Mouse (Mus musculus) brown adipose tissue, adult 24 weeks (tissue): ENCODE data around the gene Trappc3. TPM values are rescaled to one million over a fixed set of nuclear protein-coding genes. Genes with fewer than 3 reads are reported as not detected.

ENCODE experiments used
- H3K27ac ChIP-seq: fragments of 200-500 bp; replicated peaks from 2 replicates; pipeline ENCODE4 v1.5.1; 2012; ENCODE audit warnings: low read depth, mild to moderate bottlenecking, low read length
- H3K4me1 ChIP-seq: fragments of 200-500 bp; 2 replicates; pipeline ENCODE4 v1.6.1; 2012; ENCODE audit warnings: low read length, mixed read lengths; ENCODE audit not compliant: control insufficient read depth, insufficient read depth, insufficient read length
- H3K4me3 ChIP-seq: fragments of 200-500 bp; 2 replicates; pipeline ENCODE4 v1.5.1; 2012; ENCODE audit warnings: low read depth, mild to moderate bottlenecking, low read length, moderate library complexity; ENCODE audit not compliant: insufficient read depth
- polyA plus RNA-seq: library from polyadenylated mRNA; stranded (reverse); fragments of >200 nt; gene quantifications from 2 replicates; pipeline ENCODE4 v1.2.4, GENCODE M21; 2012; ENCODE audit not compliant: missing spikeins, insufficient read depth, insufficient read length

Gene Trappc3
- polyA plus RNA-seq, 1 experiment, result 73.3 TPM

DNA sequence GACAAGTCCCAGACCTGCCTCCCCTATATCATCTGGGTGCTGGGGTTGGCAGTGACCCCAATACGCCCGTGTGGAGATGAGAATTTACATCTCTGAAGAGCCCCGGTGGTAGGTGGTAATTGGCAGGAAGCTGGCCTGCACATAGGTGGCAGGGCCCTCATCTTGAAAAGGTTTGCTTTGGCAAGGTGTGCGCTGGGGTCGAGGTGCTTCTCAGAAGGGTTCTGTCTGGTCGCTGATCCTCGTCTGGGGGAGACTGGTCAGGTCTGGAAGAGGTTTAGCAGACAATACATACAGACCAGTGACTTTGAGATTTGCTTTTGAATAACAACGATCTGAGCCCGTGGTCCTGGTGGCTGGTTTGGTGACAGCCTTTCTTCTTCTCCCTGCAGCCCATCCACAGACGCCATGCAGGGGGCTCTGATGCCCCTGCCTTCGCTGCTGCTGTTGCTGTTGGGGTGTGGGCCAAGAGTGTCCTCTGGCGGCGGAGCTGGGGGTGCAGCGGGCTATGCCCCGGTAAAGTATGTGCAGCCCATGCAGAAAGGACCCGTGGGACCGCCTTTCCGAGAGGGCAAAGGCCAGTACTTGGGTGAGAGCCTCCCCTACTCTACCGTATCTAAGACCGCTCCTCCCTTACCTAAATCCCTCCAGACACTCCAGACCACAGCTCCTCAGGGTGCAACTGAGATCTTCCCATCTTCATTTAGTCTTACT lies 47.2 kb downstream of the Trappc3 start:
- H3K27ac ChIP-seq, result no peak overlapping the region
- no peak overlapping the region for H3K4me3 ChIP-seq
- no peaks in the 10 kb centered on the region for H3K4me1 ChIP-seq

DNA sequence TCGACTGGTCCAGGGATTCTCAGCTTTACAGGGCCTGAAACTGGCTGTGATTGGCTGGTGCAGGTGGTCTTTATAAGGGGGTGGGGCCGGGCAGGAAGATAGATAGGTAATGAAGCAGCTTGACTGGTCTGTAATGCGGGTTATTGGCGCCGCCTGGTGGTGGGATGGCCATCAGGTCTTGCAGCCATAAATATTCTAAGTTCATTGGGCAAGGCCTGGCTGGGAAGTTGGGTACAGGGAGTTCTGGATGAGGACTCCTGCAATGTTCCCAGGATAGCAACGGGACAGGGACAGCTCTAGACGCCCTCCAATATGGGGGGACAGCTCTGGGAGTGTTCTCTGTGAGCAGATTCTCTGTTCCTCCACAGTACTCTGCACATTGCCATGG lies 47.8 kb downstream of the Trappc3 start:
- no peak overlapping the region for H3K27ac ChIP-seq
- no peak overlapping the region for H3K4me3 ChIP-seq
- H3K4me1 ChIP-seq, result no peaks in the 10 kb centered on the region

DNA sequence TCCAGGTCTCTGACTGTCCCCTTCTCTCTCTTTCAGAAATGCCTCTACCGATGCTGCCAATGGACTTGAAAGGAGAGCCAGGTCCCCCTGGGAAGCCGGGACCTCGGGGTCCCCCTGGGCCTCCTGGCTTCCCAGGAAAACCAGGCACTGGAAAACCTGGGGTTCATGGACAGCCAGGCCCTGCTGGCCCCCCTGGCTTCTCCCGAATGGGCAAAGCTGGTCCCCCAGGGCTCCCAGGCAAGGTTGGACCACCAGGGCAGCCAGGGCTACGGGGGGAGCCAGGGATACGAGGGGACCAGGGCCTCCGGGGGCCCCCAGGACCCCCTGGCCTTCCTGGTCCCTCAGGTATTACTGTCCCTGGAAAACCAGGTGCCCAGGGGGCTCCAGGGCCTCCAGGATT lies 48.2 kb downstream of the Trappc3 start:
- H3K4me1 ChIP-seq, result no peaks in the 10 kb centered on the region
- H3K4me3 ChIP-seq, result no peak overlapping the region
- no peak overlapping the region for H3K27ac ChIP-seq

DNA sequence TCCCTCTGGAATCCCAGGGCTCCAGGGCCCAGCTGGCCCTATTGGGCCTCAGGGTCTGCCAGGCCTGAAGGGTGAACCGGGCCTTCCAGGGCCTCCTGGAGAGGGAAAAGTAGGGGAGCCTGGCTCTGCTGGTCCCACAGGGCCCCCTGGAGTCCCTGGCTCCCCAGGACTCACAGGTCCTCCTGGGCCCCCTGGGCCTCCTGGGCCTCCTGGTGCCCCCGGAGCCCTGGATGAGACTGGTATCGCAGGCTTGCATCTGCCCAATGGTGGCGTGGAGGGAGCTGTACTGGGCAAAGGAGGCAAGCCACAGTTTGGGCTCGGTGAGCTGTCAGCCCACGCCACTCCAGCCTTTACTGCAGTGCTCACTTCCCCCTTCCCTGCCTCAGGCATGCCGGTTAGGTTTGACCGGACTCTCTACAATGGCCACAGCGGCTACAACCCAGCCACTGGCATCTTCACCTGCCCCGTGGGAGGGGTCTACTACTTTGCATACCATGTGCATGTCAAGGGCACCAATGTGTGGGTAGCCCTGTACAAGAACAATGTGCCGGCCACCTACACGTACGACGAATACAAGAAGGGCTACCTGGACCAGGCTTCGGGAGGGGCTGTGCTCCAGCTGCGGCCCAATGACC lies 49.6 kb downstream of the Trappc3 start:
- no peak overlapping the region for H3K4me3 ChIP-seq
- no peak overlapping the region for H3K27ac ChIP-seq
- H3K4me1 ChIP-seq, result peaks cover 5% of the 10 kb centered on the region; the same call in 1 of the 2 replicates

DNA sequence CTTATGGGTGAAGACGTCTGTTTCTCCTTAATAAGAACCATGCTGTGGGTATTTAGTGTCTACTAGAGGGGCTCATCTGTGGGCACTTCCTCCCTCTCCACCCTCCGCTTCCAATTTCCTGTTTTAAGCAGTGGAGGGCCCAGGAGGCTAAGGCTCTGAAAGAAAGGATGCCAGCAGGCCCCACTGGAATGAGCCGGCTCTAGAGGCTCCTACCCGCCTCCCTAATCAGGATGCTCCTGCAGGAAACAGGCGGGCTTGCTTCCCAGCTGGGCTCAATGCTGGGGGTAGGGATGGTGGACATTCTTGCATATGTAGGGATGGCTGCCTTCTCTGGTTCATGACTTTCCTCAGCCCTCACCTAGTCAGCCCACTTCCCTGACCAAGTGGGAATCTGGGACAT lies 51.1 kb downstream of the Trappc3 start:
- Histone ChIP-seq H3K27ac (no peak overlapping the region), H3K4me3 (no peak overlapping the region), H3K4me1 (peaks cover 5% of the 10 kb centered on the region; the same call in 1 of the 2 replicates)

DNA sequence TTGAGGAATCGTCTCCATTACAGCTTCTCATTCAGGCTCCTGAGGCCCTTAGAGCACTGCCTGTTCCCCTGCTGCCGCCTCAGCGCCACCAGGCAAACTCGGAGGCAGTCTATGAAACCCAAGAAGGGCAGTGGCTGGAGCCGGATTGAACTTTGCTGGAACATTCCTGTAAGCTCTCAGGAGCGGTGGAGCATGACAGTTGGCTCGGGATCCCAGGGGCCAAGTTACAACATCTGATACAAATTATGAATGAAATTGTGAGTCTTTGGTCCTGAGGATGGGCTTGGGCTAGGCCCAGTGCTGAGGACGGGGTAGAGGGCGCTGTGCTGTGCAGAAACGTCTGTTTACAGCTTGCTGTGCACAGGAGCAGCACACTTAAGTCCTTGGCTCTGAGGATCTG lies 52.3 kb downstream of the Trappc3 start:
- Histone ChIP-seq H3K4me3 (no peak overlapping the region), H3K27ac (no peak overlapping the region), H3K4me1 (peaks cover 5% of the 10 kb centered on the region; the same call in 1 of the 2 replicates)

DNA sequence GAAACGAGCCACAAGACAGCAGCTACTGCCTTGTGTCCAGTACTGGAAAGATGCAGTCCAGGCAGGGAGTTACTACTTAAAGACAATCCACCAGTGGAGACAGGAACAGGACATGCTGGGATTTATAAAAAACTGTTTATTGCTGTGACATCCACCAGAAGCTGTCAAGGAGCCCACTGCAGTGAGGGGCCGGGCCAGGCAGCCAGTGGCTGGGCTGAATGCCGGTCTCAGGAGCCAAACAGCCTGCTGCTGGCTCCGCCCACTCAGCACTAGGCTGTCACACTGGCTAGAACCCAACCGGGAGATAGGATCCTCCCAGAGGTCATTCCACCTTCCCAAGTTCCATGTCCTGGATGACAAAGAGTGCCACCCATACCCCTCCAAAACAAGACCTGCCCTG lies 53.8 kb downstream of the Trappc3 start:
- no peak overlapping the region for H3K4me3 ChIP-seq
- peaks cover 8% of the 10 kb centered on the region; the same call in 1 of the 2 replicates for H3K4me1 ChIP-seq
- no peak overlapping the region for H3K27ac ChIP-seq

DNA sequence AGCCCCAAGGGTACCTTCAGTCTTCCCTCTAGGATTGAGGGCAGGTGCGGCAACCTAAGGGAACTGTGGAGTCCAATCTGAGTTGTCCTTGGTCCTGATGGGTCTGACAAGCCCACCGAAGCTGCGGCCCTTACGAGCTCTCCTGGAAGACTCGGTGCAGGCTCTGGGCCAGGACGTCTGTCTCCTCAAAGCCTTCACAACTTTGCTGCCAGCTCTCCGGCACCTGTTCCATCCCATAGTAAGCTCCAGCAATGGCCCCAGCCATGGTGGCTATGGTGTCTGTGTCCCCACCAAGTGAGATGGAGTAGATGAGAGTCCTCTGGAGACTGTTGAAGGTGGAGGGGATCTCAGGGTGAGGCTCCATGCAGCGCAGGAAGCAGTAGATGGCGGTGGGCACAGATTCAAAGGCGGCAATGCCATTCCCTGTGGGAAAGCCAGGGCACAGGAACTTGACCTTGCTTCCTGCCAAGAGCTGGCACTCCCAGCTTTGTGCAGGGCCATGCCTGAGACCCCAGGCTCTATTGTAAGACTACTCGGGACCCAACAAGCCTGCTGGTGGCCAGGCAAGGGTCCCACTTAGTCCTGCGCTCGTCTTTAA lies 54.4 kb downstream of the Trappc3 start:
- Histone ChIP-seq H3K4me1 (peaks cover 8% of the 10 kb centered on the region; the same call in 1 of the 2 replicates), H3K4me3 (no peak overlapping the region), H3K27ac (no peak overlapping the region)

DNA sequence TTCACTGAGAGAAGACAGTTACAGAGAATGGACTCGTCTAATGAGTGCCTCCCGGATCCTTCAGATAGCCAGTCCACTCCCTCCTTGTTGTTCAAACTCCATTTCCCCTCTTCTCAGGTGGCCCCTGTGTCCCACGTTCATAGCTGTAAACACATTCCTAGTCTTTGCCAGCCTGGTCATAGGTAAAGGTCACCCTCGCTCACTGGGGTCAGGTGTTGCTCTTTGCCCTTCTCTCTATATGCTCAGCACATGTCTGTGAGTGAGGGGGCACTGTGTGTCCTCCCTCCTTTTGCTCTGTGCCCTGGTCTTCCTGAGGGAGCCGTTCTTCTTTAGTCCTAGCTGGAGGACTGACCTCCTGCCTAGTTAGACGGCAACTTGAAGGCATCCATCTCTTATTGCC lies 57.7 kb downstream of the Trappc3 start:
- Histone ChIP-seq H3K4me3 (no peak overlapping the region), H3K27ac (no peak overlapping the region), H3K4me1 (peaks cover 8% of the 10 kb centered on the region; the same call in 1 of the 2 replicates)

DNA sequence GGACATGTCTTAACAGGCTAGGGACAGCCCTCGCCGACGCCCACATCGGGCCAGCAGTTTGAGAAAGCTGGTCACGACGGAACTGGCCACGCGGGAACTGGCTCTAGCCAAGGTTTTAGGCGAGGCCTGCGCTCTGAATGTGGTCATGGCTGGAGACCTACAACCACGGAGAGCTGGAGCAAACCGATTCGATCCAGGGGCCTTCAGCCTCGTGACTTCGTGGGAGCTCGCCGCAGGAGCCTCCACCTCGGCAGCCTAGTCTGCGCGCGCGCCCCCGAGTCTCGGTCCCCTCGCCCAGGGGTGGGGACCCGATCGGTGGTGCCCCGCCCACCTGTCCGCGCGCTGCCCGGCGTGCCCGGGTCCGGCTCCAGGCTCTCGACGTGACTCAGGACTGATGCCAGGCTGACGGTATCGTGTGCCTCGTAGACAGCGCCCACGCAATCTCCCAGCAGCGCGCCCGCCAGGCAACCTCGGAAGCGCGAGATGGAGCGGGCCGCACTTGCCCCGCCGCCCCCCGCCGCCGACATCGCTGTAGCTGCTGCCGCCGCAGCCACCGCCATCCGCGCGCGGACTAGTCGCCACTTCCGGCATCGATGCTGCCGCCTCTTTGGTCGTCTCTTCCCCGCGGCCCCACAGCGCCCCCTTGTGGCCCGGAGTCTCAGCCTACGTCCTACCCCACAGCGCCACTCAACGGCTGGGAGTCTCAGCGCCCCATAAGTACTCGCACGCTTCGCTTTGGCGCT lies 59.2 kb downstream of the Trappc3 start, which contains the start of gene Adprhl2:
Adprhl2 (minus strand) TSS at position 593 of the 743 bp plus-strand sequence.
- peak within 1 kb of the TSS; percentile 54; the same call in 1 of the 2 replicates for H3K27ac ChIP-seq
- H3K4me1 ChIP-seq, result peaks cover 6% of the 10 kb centered on the region; the same call in 1 of the 2 replicates
- peak within 1 kb of the TSS; percentile 82 for H3K4me3 ChIP-seq

DNA sequence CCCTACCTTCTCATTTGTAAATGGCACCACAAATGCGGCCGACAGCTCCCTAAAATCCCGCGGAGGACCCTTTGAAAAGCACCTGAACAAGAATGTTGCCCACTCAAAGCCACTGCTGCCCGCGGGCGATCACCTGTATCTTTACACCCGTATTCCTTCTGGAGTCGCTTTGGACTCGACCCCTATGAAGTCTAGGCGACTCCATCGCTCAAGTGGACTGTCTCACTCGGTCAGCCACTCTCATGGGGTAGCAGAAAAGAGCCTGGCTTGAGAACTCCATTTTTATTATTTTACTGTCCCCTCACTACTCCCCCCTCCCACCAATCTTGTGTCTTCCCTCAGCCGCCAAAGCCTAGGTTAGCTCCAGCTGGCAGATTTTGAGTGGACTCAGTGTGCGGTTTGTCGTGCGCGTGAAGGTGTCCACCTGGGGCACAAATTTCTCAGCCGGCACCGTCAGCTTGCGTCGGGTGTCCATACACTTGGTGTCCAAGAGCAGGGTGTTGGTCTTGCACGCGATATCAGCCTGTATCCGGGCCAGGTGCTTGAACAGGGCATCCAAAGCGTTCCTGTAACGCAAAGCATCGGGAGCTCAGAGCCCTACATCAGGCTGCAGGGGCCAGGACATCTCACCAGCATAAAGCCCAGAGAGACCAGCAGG lies 59.9 kb downstream of the Trappc3 start:
- Histone ChIP-seq H3K27ac (no peak overlapping the region), H3K4me3 (peak overlapping the region; percentile 34; the same call in 1 of the 2 replicates), H3K4me1 (0 out of 2 replicates have a peak, but pooled peaks cover 3% of the 10 kb centered on the region)

DNA sequence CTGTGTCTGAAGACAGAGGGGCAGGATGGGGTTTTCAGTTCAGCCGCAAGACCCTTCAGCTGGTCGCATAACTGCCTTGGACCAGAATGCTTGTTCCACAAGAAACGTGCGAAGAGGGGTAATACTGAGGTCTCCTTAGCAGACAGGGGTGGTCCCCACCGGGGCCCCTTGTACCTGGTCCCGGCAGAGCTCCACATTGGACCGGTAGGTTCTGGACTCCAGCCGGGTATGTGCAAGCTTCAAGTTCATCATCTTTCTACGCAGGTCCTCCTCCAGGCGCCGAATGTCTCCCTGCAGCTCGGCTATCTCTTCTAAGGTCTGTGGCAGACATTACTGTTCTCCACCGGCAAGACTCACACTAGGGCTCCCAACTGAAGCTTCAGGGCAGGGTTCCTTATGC lies 60.5 kb downstream of the Trappc3 start:
- H3K4me3 ChIP-seq, result no peak overlapping the region
- no peak overlapping the region for H3K27ac ChIP-seq
- H3K4me1 ChIP-seq, result 0 out of 2 replicates have a peak, but pooled peaks cover 3% of the 10 kb centered on the region

DNA sequence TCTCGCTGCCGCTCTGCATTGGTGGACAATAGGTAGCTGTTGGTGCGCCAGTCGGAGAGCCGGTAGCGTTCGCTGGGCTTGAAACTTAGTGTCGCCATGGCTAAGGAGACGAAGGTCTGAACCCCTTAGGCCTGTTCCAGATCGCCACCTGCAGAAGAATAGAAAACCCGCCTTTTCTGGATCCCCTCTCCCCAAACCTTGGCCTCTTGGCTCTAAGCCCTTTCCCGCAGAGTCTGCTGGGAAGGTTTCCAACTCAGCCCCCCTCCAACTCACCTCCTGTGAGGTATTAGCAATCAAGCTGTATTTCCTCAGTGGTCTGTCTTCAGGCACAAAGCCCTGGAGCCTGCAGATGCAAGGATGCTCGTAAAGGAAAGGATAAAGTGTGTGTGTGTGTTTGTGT lies 62.7 kb downstream of the Trappc3 start:
- Histone ChIP-seq H3K4me1 (0 out of 2 replicates have a peak, but pooled peaks cover 2% of the 10 kb centered on the region), H3K27ac (no peak overlapping the region), H3K4me3 (no peak overlapping the region)

DNA sequence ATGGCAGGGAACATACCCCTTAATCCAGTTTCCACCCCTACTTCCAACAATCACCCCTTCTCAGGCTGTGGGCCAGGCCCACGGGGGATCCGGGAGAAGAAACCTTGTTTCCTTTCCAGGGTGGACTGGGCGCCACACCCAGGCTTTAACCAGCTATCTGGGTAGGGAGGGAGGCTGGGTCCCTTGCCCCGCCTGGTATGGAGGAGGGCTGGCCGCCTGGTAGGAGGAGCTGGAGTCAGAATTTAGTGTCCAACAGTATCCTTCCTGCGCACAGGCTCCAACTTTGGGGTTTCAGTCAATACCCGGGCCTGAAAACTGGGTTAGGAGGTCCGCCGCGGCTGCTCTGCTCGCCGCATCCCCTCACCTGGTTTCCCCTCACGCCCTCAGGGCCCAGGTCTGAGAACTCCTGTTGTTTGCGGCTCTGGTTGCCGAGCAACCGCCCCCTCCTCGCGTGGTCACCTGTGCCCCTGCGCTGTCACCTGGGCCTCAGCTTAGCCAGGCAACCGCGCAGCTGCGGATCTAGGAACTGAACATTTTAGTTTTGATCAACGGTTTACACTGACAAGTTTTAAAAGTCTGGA lies 63.2 kb downstream of the Trappc3 start, which contains the start of gene Tekt2:
Tekt2 (minus strand) TSS at position 408 of the 581 bp plus-strand sequence.
- Histone ChIP-seq H3K4me3 (no peak within 1 kb of the TSS), H3K4me1 (no peaks in the 10 kb centered on the region), H3K27ac (no peak within 1 kb of the TSS)
